Mouse (Mus musculus): Measurements from ENCODE around the gene Dars2.
A peak's percentile ranks its signal among the peaks of the same experiment; 100 is the strongest.

Dars2 gene

GRCm38 (mm10) chr1:161070352-161071271, at the start of gene Dars2, which contains the start of gene Cenpl:
TSS of gene Dars2 (minus strand) at chr1:161070658.
TSS of gene Cenpl (plus strand) at chr1:161070713.
- peak; percentile 96 for DNase-seq

- DNase-seq, result no peak
These were observed 44.1 kb upstream of the Dars2 start for GRCm38 (mm10) chr1:161114591-161114990.

DNA sequence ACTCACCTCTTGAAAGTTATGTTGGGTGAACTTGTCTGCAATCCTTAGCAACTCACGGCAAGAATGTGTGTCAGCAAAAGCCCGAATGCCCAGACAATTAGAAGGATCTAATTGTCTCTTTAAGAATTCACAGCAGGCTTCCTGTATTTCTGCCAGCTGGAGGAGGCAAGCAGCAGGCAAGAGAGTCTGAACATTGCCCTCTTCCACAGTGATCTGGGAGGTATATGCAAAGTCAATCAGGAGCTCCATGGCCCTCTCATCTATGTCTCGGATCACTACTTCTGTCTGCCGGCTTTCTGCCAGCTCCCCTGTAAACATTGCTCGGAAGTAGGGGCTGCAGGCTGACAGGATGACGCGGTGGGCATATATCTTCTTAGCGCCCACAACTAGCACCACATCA, 38.8 kb upstream of the Dars2 start:
- no peak for DNase-seq

DNA sequence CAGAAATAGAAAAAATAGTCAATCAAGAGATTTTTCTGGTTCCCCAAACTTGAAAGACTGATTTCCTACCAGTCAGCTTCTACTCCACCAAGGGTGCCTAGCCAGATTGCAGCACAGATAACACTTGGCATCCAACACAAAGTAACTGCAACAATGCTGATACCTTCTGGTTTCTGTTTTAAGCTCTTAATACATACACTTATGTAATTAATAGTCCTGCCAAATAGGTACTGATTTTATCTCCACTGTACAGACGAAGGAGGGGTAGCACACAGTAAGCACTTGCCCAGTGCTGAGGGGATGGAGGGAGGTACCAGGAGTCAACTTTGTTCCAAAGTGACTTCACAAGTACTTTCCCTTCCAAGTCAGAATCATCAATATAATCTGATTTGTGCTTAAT, 33.4 kb upstream of the Dars2 start:
- DNase-seq, result no peak

- no peak for DNase-seq
These were observed 29.4 kb upstream of the Dars2 start for GRCm38 (mm10) chr1:161099721-161100405.

DNA sequence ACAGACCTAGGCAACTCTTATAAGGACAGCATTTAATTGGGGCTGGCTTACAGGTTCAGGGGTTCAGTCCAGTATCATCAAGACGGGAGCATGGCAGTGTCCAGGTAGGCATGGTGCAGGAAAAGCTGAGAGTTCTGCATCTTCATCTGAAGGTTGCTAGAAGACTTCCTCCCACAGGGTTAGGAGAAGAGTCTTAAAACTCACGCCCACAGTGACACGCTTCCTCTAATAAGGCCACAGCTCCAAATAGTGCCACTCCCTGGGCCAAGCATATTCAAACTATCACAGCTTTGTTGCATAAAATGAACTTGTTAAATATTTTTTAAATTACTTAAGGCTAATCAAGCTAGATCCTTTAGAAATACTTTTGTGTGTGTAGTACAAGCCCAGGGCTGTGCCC, 6.8 kb upstream of the Dars2 start:
- DNase-seq, result no peak

GRCm38 (mm10) chr1:161076238-161076637, 5.8 kb upstream of the Dars2 start:
- no peak for DNase-seq

- DNase-seq, result no peak
These were observed 788 bp upstream of the Dars2 start for GRCm38 (mm10) chr1:161071272-161071620.

GRCm38 (mm10) chr1:161063351-161063750, 7.1 kb downstream of the Dars2 start:
- DNase-seq, result no peak

GRCm38 (mm10) chr1:161057164-161057563, 13.3 kb downstream of the Dars2 start:
- DNase-seq, result no peak

DNA sequence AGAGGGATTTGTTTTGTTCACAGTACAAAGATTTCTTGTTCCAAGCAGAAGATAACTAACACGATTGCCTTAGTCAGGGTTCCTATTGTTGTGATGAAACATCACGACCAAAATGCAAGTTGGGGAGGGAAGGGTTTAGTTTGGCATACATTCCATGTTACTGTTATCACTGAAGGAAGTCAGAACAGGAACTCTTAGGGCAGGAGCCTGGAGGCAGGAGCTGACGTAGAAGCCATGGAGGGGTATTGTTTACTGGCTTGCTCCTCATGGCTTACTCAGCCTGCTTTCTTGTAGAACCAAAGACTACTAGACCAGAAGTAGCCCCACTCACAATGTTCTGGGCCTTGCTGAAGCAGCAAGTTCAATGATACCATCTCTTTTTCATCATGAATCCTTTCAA, 23.5 kb downstream of the Dars2 start:
- DNase-seq, result no peak

- DNase-seq, result no peak
These were observed 29.0 kb downstream of the Dars2 start for GRCm38 (mm10) chr1:161041261-161042020.

DNA sequence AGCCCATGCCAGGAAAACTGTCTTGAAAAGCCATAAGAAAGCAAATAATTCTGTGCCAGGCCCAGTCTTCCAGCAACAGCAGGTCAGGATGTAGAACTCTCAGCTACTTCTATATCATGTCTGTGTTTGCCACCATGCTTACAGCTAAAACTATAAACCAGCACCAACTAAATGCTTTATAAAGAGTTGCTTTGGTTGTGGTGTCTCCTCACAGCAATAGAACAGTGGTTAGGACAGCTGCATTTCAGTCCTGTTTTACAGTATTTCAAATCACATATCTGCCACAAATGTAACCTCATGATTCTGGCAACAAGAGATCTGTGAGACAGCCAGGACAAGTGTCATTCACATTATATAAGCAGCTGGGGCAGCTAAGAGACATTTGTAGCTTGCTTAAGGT, 29.6 kb downstream of the Dars2 start:
- DNase-seq, result no peak

DNA sequence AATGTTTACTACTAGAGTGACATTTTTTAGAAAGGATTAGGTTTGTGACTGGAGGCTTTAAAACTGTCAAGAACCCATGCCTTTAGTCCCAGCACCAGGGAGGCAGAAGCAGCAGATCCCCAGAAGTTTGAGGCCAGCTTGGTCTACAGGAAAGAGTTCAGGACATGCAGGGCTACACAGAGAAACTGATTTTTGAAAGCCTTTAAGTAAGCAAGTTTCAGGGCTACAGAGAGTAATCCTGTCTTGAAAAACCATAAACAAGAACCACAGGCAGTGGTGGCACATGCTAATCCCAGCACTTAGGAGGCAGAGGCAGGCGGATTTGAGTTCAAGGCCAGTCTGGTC, 30.1 kb downstream of the Dars2 start:
- no peak for DNase-seq

DNA sequence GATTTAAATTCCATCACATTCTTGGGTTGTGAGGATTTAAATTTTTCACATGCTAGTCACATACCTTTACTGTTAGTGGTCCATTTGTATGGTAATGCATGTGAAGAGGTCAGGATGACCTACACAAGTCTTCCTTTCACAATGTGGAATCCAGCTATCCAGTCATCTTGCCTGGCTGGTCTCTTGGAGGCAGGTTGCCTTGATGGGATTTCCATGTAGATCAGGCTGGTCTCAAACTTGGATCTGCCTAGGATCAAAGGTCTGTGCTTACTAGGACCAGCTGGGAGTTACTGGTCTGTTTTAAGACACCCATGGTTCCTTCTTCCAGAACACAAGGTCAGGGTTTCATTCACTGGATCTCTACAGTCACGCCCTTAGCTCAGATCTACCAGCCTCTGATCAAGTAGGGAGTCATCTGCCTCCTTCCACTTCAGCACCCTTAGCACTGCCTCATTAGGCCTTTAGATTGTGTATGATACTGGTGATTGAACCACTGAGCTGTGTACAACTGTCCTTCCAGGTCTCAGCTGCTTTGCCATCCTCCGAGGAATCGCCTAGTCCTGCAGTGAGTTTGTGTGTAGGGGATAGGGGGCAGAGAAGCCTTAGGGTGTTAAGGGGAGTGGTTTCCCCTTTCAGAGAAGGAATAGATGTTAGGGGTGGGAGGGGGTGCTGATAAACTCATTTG, 30.6 kb downstream of the Dars2 start:
- DNase-seq, result no peak

DNA sequence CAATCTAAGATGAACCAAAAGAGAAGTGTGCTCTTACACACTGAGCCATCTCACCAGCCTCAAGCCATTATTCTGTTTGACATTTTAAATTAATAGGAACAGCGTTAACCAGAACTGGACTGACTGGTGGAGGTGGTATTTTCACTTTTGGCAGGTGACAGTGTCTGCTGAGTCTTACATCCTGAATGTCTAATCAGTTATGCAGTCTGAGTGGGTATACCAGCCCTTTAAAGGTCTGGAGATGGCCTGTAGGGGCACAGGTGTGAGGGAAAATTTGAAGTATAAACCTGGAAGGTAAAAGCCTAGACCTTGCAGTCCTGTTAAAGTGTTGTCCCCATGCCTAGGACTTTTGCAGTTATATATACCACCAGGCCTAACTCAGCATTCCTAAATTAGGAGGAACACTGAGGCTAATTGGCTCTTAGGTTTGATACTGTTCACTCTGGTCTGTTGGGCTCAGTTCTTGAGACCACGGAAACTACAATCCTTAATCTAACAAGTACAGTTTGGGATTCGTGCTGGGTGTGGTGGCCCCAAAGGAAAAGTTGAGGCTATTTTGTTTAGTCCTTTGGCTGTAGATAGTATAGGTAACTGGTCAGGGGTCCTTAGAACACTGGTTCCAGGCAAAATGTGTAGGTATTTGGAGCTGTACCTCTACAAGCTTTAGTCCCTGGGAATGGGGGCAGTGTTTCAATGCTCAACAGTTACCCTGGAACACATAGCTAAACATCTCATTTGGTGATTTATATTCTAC, 31.3 kb downstream of the Dars2 start:
- no peak for DNase-seq

DNA sequence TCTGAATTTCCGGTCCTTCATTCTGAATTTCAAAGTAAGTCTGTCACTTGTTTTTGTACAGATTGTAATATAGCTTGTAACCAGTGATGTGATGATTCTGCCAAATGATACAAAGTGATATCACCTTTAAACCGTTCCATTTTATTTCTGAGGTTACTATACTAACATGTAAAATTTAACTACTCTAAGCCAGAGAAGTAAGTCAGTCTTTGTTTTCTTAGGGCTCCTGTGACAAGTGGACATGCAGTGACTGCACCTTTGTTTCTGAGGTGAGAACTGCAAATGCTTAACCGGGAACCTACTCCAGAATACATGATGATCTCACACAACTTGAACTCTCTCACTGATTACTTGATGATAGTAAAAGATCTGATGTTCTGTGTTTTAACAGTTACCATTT, 32.5 kb downstream of the Dars2 start:
- DNase-seq, result no peak

DNA sequence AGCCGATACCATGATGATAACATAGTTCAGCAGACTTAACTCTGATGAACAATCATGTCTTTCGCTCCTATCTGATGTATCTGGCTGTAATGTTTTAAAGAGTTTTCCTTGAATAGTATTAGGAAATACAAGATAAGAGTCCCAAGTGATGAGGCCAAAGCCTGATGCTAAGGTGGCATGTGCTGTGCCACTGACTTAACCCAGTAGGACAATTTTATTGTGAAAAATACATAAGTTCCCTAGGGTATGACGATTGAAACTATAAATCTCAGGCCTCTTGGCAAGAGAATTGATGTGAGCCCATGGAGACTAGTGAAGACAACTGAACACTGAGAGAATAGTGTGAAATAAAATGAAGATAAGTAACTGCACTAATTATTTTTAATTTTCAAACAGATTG, 32.9 kb downstream of the Dars2 start:
- DNase-seq, result no peak

- no peak for DNase-seq
These were observed 33.4 kb downstream of the Dars2 start for GRCm38 (mm10) chr1:161037026-161037425.

- DNase-seq, result peak; percentile 17
These were observed 34.0 kb downstream of the Dars2 start for GRCm38 (mm10) chr1:161036411-161036841.

DNA sequence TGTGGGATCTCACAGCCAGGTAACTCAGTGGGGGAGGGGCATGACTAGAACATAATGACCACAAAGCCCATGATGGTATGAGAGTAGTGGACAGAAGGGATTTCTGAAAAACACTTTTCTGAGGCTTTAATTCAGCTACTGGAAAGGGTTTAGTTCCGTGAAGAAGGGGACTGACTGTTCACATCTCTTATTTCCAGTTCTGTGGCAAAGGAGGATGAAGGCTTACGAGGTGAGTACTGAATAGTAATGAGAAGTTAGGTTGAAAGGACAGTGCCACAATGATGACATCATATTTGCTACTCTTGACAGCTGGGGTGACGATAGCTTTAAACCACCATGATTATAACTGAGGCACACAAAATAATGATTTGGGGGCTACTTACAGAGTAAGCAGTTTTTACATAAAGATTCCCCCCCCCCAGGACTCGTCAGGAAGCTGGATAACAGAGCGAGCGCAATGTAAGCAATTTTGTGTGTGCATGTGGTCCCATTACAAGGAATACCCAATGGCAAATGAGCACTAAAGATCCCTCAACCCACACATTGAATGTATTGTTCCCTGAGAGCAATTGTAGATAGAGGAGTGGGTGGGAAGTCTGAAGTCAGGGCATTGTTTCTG, 34.6 kb downstream of the Dars2 start:
- peak; percentile 51 for DNase-seq
